Mouse (Mus musculus): ENCODE results near the gene Vmn1r172.
"Not testable (repeated sequence)": the region's sequence is repeated elsewhere in the genome, so short reads cannot be mapped to it uniquely, and the experiment has no call there.

Gene Vmn1r172

GRCm38 (mm10) chr7:23658016-23658415 is at the start of gene Vmn1r172:
TSS of gene Vmn1r172 (plus strand) at chr7:23658316.
- DNase-seq: no peak

- DNase-seq: no peak
Measured at GRCm38 (mm10) chr7:23630422-23630821, 27.7 kb upstream of the Vmn1r172 start, which contains the start of gene Vmn1r171. TSS of gene Vmn1r171 (plus strand) at chr7:23630722.

- not testable (repeated sequence) for DNase-seq
Measured at GRCm38 (mm10) chr7:23700403-23700802, 42.3 kb downstream of the Vmn1r172 start, which contains the start of gene Vmn1r173. TSS of gene Vmn1r173 (plus strand) at chr7:23700703.

Measured in cerebellum, adult 11-12 months (tissue).